Mouse (Mus musculus): ENCODE measurements around the gene Ppfia4. TPM values are rescaled to one million over a fixed set of nuclear protein-coding genes. Genes with fewer than 3 reads are reported as not detected.

Gene Ppfia4
- polyA plus RNA-seq (2012; rRNA removed) = 6.8 and 11.6 TPM in 2 replicates

DNA sequence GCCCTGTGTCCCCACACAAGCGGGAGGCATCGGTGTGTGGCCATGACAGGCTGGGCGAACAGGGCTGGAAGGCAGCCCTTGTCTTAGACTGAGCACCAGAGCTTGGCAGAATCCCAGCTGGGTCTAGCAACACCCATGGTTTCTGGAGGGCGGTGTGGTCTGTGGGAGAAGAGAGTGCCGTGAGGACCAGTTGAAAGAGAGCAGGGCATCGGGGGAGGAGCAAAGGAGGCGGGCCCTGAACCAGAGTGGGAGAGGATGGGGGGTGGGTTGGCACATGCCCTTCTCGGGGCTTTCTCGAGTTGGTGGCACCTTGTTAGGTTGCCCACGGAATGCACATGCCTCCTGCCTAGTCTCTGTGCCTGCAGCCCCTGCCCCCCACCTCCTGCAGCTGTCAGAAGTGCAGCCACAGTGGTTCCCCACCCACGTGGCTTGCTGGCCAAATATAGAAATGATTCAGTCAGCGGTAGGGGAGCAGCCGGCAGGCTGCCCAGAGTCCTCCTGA lies at the start of gene Ppfia4:
Gene Ppfia4 (minus strand): TSS at position 159 of the 502 bp plus-strand sequence.

DNA sequence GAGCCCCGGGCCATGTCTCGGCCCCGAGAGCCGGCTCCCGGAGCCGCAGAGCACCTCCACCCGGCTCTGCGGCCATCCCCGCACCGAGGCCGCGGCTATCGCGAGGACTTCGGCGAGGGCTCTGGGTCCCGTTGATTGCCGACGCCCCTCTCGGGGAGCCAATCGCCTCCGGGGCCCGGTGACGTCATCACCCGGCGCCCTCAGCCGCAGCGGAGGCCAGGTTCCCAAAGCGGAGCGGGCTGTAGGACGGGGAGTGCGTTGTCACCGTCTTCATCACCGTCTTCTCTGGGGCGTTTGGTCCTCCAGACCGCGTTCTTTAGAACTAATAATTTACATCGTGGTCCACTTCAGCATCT lies 29.1 kb upstream of the Ppfia4 start, which contains the start of gene Tmem183a:
Gene Tmem183a (minus strand): TSS at position 123 of the 356 bp plus-strand sequence.

DNA sequence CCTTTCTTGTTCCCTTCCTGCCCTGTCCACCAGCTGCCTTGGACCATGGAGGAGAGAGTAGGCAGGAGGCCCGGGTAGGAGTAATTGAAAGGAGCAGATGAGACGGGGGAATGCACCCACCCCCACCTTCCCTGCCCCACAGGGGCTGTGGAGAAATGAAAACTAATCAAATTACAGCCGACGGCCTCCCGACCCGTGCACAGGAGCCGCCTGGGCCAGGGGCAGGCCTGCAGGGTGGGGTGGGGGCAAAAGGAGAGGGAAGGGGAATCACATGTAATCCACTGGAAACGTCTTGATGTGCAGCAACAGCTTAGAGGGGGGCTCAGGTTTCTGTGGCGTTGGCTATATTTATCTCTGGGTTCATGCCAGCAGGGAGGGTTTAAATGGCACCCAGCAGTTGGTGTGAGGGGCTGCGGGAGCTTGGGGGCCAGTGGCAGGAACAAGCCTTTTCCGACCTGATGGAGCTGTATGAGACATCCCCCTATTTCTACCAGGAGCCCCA lies 43.1 kb downstream of the Ppfia4 start, which contains the start of gene Myog:
Gene Myog (plus strand): TSS at position 392 of the 502 bp plus-strand sequence.

Other genes starting within 250 kb of the Ppfia4 start
- 0.06 and 0.09 TPM in 2 replicates for gene Chit1, start 221.7 kb downstream of the Ppfia4 start, polyA plus RNA-seq (2012; rRNA removed)
- gene Chil1, start 150.8 kb downstream of the Ppfia4 start, polyA plus RNA-seq (2012; rRNA removed) = 1.2 and 1.3 TPM in 2 replicates
- gene Mybph, start 139.5 kb downstream of the Ppfia4 start, polyA plus RNA-seq (2012; rRNA removed) = 0.10 and 9.1 TPM in 2 replicates
- gene Adora1, start 97.5 kb downstream of the Ppfia4 start, polyA plus RNA-seq (2012; rRNA removed) = 0.53 and 1.7 TPM in 2 replicates
- gene Myog, start 42.9 kb downstream of the Ppfia4 start, polyA plus RNA-seq (2012; rRNA removed) = 0.46 and 40.7 TPM in 2 replicates
- 96.1 and 114 TPM in 2 replicates for gene Tmem183a, start 29.1 kb upstream of the Ppfia4 start, polyA plus RNA-seq (2012; rRNA removed)
- not detected in 2 replicates for gene 4933406M09Rik, start 53.0 kb upstream of the Ppfia4 start, polyA plus RNA-seq (2012; rRNA removed)
- gene Cyb5r1, start 72.6 kb upstream of the Ppfia4 start, polyA plus RNA-seq (2012; rRNA removed) = 22.7 and 30.1 TPM in 2 replicates
- gene Adipor1, start 82.5 kb upstream of the Ppfia4 start, polyA plus RNA-seq (2012; rRNA removed) = 44.2 and 57.9 TPM in 2 replicates
- 22.9 and 25.2 TPM in 2 replicates for gene Klhl12, start 122.6 kb upstream of the Ppfia4 start, polyA plus RNA-seq (2012; rRNA removed)
- 16.9 and 23.8 TPM in 2 replicates for gene Rabif, start 161.7 kb upstream of the Ppfia4 start, polyA plus RNA-seq (2012; rRNA removed)
- 0.07 TPM in 1 of 2 replicates, not detected in the other for gene Mgat4e, start 216.8 kb upstream of the Ppfia4 start, polyA plus RNA-seq (2012; rRNA removed)
- 48.1 and 53.2 TPM in 2 replicates for gene Kdm5b, start 227.2 kb upstream of the Ppfia4 start, polyA plus RNA-seq (2012; rRNA removed)

All from central nervous system, embryonic 11.5 days (tissue).